Mouse (Mus musculus) hindbrain, embryonic 15.5 days (tissue): Measurements from ENCODE around the gene Cd2. TPM values are rescaled to one million over a fixed set of nuclear protein-coding genes. Genes with fewer than 3 reads are reported as not detected.

Experiments
- ATAC-seq: fragments of 200-750 bp; cut with Nextera tagmentation; 2 replicates; pipeline ENCODE4 v1.8.0; 2017; ENCODE audit warnings: low read depth, moderate number of reproducible peaks, moderate TSS enrichment; ENCODE audit not compliant: low FRiP score
- H3K27ac ChIP-seq: fragments of 300-500 bp; sonication (generic); replicated peaks from 2 replicates; pipeline ENCODE4 v1.5.1; 2015; ENCODE audit warnings: mild to moderate bottlenecking, inconsistent platforms
- H3K27me3 ChIP-seq: fragments of 300-500 bp; sonication (generic); 2 replicates; pipeline ENCODE4 v1.6.1; 2015; ENCODE audit warnings: control low read depth, inconsistent platforms
- H3K36me3 ChIP-seq: fragments of 300-500 bp; sonication (generic); 2 replicates; pipeline ENCODE4 v1.6.1; 2015; ENCODE audit warnings: control low read depth, inconsistent platforms
- H3K4me1 ChIP-seq: fragments of 300-500 bp; sonication (generic); replicated peaks from 2 replicates; pipeline ENCODE4 v1.6.1; 2015; ENCODE audit warnings: control low read depth, inconsistent platforms
- H3K4me2 ChIP-seq: fragments of 300-500 bp; sonication (generic); 2 replicates; pipeline ENCODE4 v1.6.1; 2015; ENCODE audit warnings: moderate library complexity, mild to moderate bottlenecking, inconsistent platforms
- H3K4me3 ChIP-seq: fragments of 300-500 bp; sonication (generic); 2 replicates; pipeline ENCODE4 v1.5.1; 2015; ENCODE audit warnings: mild to moderate bottlenecking, inconsistent platforms
- H3K9ac ChIP-seq: fragments of 300-500 bp; sonication (generic); 2 replicates; pipeline ENCODE4 v1.6.1; 2015; ENCODE audit warnings: inconsistent platforms
- H3K9me3 ChIP-seq: fragments of 300-500 bp; sonication (generic); 2 replicates; pipeline ENCODE4 v1.6.1; 2016; ENCODE audit warnings: control low read depth, inconsistent platforms
- WGBS: fragments of 180-500 bp; shearing (Covaris S2); methylation state at CpG from one replicate; pipeline ENCODE4 v1.1.7; 2015; 5-methylcytosine and 5-hydroxymethylcytosine counted together
- polyA plus RNA-seq: library from polyadenylated mRNA; unstranded; fragments of >200 nt; fragmentation: Nextera tagmentation; extraction: Ambion mirVana; gene quantifications from 2 replicates; pipeline ENCODE4 v1.2.1, GENCODE M21; 2015

The Cd2 gene
- polyA plus RNA-seq, 1 experiment from 2014 or later: not detected

GRCm38 (mm10) chr3:101305046-101305445 is 17.3 kb upstream of the Cd2 start:
- Histone ChIP-seq H3K4me1 (peaks cover 39% of the 10 kb centered on the region), H3K9me3 (no peaks in the 10 kb centered on the region), H3K9ac (no peak overlapping the region), H3K27ac (no peak overlapping the region), H3K36me3 (no peaks in the 10 kb centered on the region), H3K4me2 (no peak overlapping the region), H3K27me3 (no peaks in the 10 kb centered on the region), H3K4me3 (no peak overlapping the region)
- 67% methylated on average over 2 of the region's 2 CpGs for WGBS
- no peak for ATAC-seq

- no peaks in the 10 kb centered on the region for H3K36me3 ChIP-seq
- no peak overlapping the region for H3K4me2 ChIP-seq
- no peaks in the 10 kb centered on the region for H3K9me3 ChIP-seq
- H3K27me3 ChIP-seq: no peaks in the 10 kb centered on the region
- H3K4me1 ChIP-seq: peaks cover 45% of the 10 kb centered on the region
- H3K4me3 ChIP-seq: no peak overlapping the region
- H3K9ac ChIP-seq: no peak overlapping the region
- H3K27ac ChIP-seq: no peak overlapping the region
- 20% methylated on average over 8 of the region's 8 CpGs for WGBS
- ATAC-seq: no peak
Observed at GRCm38 (mm10) chr3:101304156-101304555, 16.4 kb upstream of the Cd2 start.

DNA sequence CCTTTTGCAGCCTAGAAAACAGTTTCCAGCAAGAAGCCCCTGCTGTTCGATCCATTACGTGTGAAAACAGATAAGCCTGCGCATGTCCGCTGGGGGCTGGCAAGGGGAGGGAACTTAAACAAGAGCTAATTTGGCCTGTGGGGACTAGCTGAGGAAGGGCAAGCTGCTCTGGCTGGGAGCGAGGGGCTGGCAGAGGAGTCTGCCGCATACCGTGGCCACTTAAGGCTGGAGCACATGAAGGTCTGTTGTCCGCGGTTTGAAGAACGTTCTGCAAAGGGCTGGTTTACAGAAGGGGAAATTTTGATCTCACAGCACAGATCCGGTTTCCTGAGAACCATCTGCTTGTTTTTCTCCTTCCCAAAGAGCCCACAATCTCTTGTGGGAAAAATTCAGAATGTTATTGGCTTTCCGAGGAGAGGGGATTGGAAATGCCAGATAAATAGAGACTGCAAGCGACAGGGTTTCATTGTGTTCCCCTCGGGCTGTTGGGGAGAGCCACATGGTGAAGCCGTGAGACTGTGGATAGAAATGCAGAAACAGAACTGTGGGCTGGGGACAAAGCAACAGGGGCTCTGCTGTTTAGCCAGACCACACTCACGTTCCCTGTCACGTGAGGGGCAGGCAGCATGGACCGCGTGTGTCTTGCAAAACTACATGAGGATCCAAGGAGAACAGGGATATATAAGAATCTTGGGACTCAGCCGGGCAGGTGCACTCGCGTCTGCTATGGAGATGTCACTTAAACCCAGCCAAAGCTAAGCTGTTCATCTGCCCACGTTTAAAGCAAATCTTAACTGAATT is 12.7 kb upstream of the Cd2 start:
- Histone ChIP-seq H3K36me3 (no peaks in the 10 kb centered on the region), H3K27ac (peak overlapping the region; percentile 75), H3K9ac (peak overlapping the region; percentile 31), H3K9me3 (no peaks in the 10 kb centered on the region), H3K4me3 (peak overlapping the region; percentile 19), H3K4me2 (peak overlapping the region; percentile 53), H3K4me1 (peaks cover 38% of the 10 kb centered on the region), H3K27me3 (no peaks in the 10 kb centered on the region)
- ATAC-seq: peak; percentile 50
- WGBS: 19% methylated on average over 23 of the region's 23 CpGs

- ATAC-seq: no peak
- Histone ChIP-seq H3K27me3 (no peaks in the 10 kb centered on the region), H3K4me2 (0 out of 2 replicates have a peak overlapping the region, but pooled peaks have one; percentile 53), H3K36me3 (no peaks in the 10 kb centered on the region), H3K4me1 (peaks cover 29% of the 10 kb centered on the region), H3K4me3 (no peak overlapping the region), H3K9me3 (no peaks in the 10 kb centered on the region), H3K9ac (no peak overlapping the region), H3K27ac (no peak overlapping the region)
- WGBS: 75% methylated on average over 6 of the region's 6 CpGs
Observed at GRCm38 (mm10) chr3:101299591-101299990, 11.9 kb upstream of the Cd2 start.

- Histone ChIP-seq H3K27ac (no peak overlapping the region), H3K4me1 (peaks cover 21% of the 10 kb centered on the region), H3K4me3 (no peak overlapping the region), H3K27me3 (no peaks in the 10 kb centered on the region), H3K9ac (no peak overlapping the region), H3K36me3 (no peaks in the 10 kb centered on the region), H3K4me2 (no peak overlapping the region), H3K9me3 (no peaks in the 10 kb centered on the region)
- no peak for ATAC-seq
- 96% methylated on average over 5 of the region's 5 CpGs for WGBS
Observed at GRCm38 (mm10) chr3:101297221-101297620, 9.5 kb upstream of the Cd2 start.

GRCm38 (mm10) chr3:101295931-101296820 is 8.4 kb upstream of the Cd2 start:
- peaks cover 20% of the 10 kb centered on the region for H3K4me1 ChIP-seq
- no peaks in the 10 kb centered on the region for H3K36me3 ChIP-seq
- ATAC-seq: no peak
- 62% methylated on average over 15 of the region's 15 CpGs for WGBS
- H3K4me3 ChIP-seq: no peak overlapping the region
- H3K4me2 ChIP-seq: no peak overlapping the region
- H3K9me3 ChIP-seq: no peaks in the 10 kb centered on the region
- no peak overlapping the region for H3K9ac ChIP-seq
- no peak overlapping the region for H3K27ac ChIP-seq
- no peaks in the 10 kb centered on the region for H3K27me3 ChIP-seq

DNA sequence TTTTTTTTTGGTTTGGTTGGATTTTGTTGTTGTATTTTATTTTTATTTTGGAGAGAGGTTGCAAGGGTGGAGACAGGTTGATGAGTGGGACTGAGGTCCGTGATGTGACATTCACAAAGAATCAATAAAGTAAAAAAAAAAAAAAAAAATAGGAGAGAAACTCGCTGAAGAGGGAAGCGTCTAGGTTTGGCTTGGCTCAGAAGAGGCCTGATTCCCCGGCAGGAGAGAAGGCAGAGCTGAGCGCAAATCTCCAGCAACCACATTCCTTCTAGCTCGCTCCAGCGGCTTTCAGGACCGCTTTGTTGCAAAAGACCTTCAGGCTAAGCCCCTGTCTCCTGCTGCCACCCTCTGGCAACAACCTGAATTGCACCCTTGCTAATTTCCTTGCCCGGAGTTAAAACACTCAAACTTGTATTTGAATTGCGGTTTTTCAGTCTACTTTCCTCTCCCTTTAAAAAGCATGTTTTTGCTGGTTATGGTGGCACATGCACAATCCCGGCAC is 7.7 kb upstream of the Cd2 start:
- 6% methylated on average over 11 of the region's 11 CpGs for WGBS
- Histone ChIP-seq H3K9me3 (no peaks in the 10 kb centered on the region), H3K4me2 (peak overlapping the region; percentile 21)

GRCm38 (mm10) chr3:101294487-101295365 is 7.0 kb upstream of the Cd2 start:
- Histone ChIP-seq H3K27ac (0 out of 2 replicates have a peak overlapping the region, but pooled peaks have one; percentile 7), H3K36me3 (no peaks in the 10 kb centered on the region), H3K4me1 (peaks cover 5% of the 10 kb centered on the region), H3K27me3 (no peaks in the 10 kb centered on the region), H3K4me2 (peak overlapping the region; percentile 21; the same call in 1 of the 2 replicates), H3K4me3 (no peak overlapping the region), H3K9me3 (no peaks in the 10 kb centered on the region), H3K9ac (no peak overlapping the region)
- peak; percentile 36; the same call in 1 of the 2 replicates for ATAC-seq
- WGBS: 78% methylated on average over 10 of the region's 10 CpGs

More for the DNA sequence above, 7.7 kb upstream of the Cd2 start:
- H3K36me3 ChIP-seq: no peaks in the 10 kb centered on the region
- H3K27me3 ChIP-seq: no peaks in the 10 kb centered on the region
- H3K4me3 ChIP-seq: no peak overlapping the region
- peaks cover 12% of the 10 kb centered on the region for H3K4me1 ChIP-seq
- 0 out of 2 replicates have a peak overlapping the region, but pooled peaks have one; percentile 7 for H3K27ac ChIP-seq
- no peak overlapping the region for H3K9ac ChIP-seq
- peak; percentile 81; the same call in 1 of the 2 replicates for ATAC-seq

DNA sequence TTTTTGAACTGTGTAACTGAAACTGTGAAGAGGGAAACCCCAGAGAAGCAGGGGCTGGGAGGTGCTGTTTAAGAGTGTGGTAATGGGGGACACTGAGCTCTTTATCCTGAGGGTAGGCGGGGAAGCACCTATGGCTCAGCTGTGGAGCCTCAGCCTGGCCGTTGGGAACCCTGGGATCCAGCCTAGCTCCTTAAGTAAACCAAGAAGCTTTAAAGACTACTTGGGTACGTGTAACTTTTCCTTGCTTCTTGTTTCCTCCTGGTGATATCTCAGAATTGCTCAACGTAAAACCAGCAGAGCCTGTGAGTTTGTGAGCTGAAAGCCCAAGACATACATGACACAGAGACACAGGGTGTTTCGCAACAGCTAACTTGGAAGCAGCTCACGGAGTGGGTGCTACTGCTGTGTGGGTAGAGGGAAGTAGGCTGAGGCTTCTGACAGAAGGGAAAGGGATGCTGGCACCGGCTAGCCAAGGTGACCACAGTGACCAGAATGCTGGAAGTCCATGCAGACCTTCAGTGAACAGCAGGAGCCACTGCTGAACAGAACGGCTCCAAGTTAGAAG is 5.9 kb upstream of the Cd2 start:
- H3K4me3 ChIP-seq: no peak overlapping the region
- 88% methylated on average over 8 of the region's 8 CpGs for WGBS
- no peak overlapping the region for H3K27ac ChIP-seq
- no peak overlapping the region for H3K4me2 ChIP-seq
- peaks cover 3% of the 10 kb centered on the region; the same call in 1 of the 2 replicates for H3K4me1 ChIP-seq
- H3K9me3 ChIP-seq: no peaks in the 10 kb centered on the region
- no peaks in the 10 kb centered on the region for H3K36me3 ChIP-seq
- H3K27me3 ChIP-seq: no peaks in the 10 kb centered on the region
- no peak overlapping the region for H3K9ac ChIP-seq
- no peak for ATAC-seq

GRCm38 (mm10) chr3:101292611-101293010 is 4.9 kb upstream of the Cd2 start:
- WGBS: 83% methylated on average over 5 of the region's 5 CpGs
- H3K36me3 ChIP-seq: no peaks in the 10 kb centered on the region
- no peak overlapping the region for H3K4me3 ChIP-seq
- H3K9me3 ChIP-seq: no peaks in the 10 kb centered on the region
- H3K27ac ChIP-seq: no peak overlapping the region
- no peaks in the 10 kb centered on the region for H3K27me3 ChIP-seq
- no peak overlapping the region for H3K4me2 ChIP-seq
- no peak for ATAC-seq
- H3K4me1 ChIP-seq: peaks cover 3% of the 10 kb centered on the region; the same call in 1 of the 2 replicates
- no peak overlapping the region for H3K9ac ChIP-seq
